Mouse (Mus musculus) lung, adult 2 months (tissue): ENCODE results near the gene Otop2.

Experiments
- CTCF ChIP-seq: fragments of 200-500 bp; IDR thresholded peaks from 2 replicates; pipeline ENCODE4 v1.5.1; 2011; ENCODE audit warnings: mild to moderate bottlenecking, low read length, control low read depth; ENCODE audit not compliant: insufficient read depth
- POLR2A ChIP-seq: fragments of 200-500 bp; IDR thresholded peaks from 2 replicates; pipeline ENCODE4 v1.6.1; 2011; ENCODE audit warnings: low read depth, mild to moderate bottlenecking, control low read depth, low read length, borderline replicate concordance; ENCODE audit errors: extremely low read depth

DNA sequence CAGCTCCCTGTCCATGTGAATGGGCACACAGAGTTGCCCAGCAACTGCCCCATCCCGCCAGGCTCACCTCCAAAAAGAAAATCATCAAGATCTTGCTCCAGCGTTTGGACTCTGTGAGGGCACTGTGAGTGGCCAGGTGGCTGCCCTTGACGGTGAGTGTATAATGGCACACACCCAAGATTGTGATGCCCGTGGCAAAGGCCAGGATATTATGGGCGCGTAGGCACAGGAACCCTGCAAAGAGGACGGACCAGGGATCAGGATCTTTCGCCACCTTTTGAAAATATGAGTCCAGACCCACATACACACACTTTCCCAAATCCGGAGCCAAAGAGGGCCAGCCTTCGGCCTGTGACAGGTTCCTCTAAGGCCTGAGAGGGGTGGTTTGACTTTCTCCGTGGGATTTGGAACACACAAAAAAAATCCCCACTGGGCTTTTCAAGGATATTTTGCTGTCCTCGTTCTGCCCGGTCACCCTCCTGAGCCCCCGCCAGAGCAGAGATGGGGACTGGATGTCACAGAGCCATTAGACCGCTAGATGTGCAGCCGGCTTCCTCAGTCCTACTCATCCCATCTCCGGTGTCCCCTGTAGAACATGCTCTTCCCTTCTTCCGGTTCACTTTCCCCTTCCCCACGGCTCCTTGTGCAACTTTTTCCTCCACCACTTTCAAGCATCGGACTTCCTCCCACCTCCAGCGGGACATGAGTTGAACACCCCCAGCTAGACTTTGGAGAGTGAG lies 10.3 kb upstream of the Otop2 start:
- TF ChIP-seq POLR2A = no peak
- TF ChIP-seq CTCF = no peak
